Mouse (Mus musculus): ENCODE measurements around the gene Mapk7. TPM values are rescaled to one million over a fixed set of nuclear protein-coding genes. Genes with fewer than 3 reads are reported as not detected.

Mapk7 gene
- polyA plus RNA-seq, 1 experiment from 2014 or later, result 7.4 TPM

GRCm38 (mm10) chr11:61481239-61482090, 12.7 kb downstream of the Mapk7 start:
- no peak overlapping the region for H3K4me2 ChIP-seq
- no peaks in the 10 kb centered on the region; the same call in 1 of the 2 replicates for H3K27me3 ChIP-seq
- WGBS (ENCODE audit: insufficient replicate concordance), result 47% methylated on average over 9 of the region's 9 CpGs
- H3K9me3 ChIP-seq (replicated peaks), result no peaks in the 10 kb centered on the region
- H3K4me3 ChIP-seq (replicated peaks), result no peak overlapping the region
- H3K27ac ChIP-seq (replicated peaks), result no peak overlapping the region
- no peaks in the 10 kb centered on the region for H3K4me1 ChIP-seq (replicated peaks)
- no peak for ATAC-seq (ENCODE audit: insufficient read depth)
- no peaks in the 10 kb centered on the region for H3K36me3 ChIP-seq (replicated peaks)
- no peak overlapping the region for H3K9ac ChIP-seq

GRCm38 (mm10) chr11:61478788-61479187, 15.4 kb downstream of the Mapk7 start:
- Histone ChIP-seq H3K4me3 (replicated peaks) (no peak overlapping the region), H3K4me2 (no peak overlapping the region)
- WGBS (ENCODE audit: insufficient replicate concordance), result 48% methylated on average over 4 of the region's 4 CpGs

GRCm38 (mm10) chr11:61477566-61478508, 16.4 kb downstream of the Mapk7 start:
- ATAC-seq (ENCODE audit: insufficient read depth), result no peak
- Histone ChIP-seq H3K4me3 (replicated peaks) (no peak overlapping the region), H3K27me3 (no peaks in the 10 kb centered on the region; the same call in 1 of the 2 replicates), H3K36me3 (replicated peaks) (no peaks in the 10 kb centered on the region), H3K4me1 (replicated peaks) (no peaks in the 10 kb centered on the region), H3K9me3 (replicated peaks) (no peaks in the 10 kb centered on the region), H3K4me2 (no peak overlapping the region), H3K27ac (replicated peaks) (no peak overlapping the region), H3K9ac (no peak overlapping the region)
- 65% methylated on average over 17 of the region's 17 CpGs for WGBS (ENCODE audit: insufficient replicate concordance)

More at GRCm38 (mm10) chr11:61478788-61479187, 15.4 kb downstream of the Mapk7 start:
- no peak for ATAC-seq (ENCODE audit: insufficient read depth)
- Histone ChIP-seq H3K36me3 (replicated peaks) (no peaks in the 10 kb centered on the region), H3K27ac (replicated peaks) (no peak overlapping the region), H3K9me3 (replicated peaks) (no peaks in the 10 kb centered on the region), H3K9ac (no peak overlapping the region), H3K27me3 (no peaks in the 10 kb centered on the region; the same call in 1 of the 2 replicates), H3K4me1 (replicated peaks) (no peaks in the 10 kb centered on the region)

DNA sequence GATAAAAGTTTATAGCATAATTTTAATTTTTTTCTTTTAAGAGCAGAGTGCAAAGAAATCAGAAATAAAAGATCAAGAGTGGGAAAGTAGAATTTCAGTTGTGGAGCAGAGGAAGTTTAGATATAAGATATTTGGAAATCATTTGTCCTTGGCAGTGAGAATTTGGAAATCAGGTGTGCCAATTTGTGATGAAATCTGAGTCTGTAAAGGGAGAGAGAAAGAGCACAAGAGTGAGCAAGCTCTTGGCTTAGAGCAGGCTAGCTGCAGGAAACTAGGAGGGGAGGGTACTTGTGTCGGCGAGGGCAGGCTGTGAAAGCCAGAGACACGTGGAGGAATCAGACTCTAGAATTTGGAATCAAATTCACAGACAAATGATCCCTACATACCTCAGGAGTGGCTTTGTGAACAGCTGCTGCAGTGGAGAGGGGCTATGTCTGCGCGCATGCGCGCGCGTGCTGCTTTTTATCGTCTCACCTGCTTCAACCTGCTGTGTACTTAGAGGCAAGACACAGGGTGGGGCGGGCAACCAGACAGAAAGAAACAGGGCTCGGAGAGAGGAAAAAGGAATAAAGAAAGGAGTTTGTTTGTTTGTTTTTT, 17.3 kb downstream of the Mapk7 start:
- no peak overlapping the region for H3K4me2 ChIP-seq
- no peaks in the 10 kb centered on the region for H3K36me3 ChIP-seq (replicated peaks)
- WGBS (ENCODE audit: insufficient replicate concordance), result 56% methylated on average over 12 of the region's 12 CpGs
- no peak for ATAC-seq (ENCODE audit: insufficient read depth)
- no peak overlapping the region for H3K4me3 ChIP-seq (replicated peaks)
- no peaks in the 10 kb centered on the region for H3K9me3 ChIP-seq (replicated peaks)
- no peak overlapping the region for H3K27ac ChIP-seq (replicated peaks)
- no peaks in the 10 kb centered on the region for H3K4me1 ChIP-seq (replicated peaks)
- no peak overlapping the region for H3K9ac ChIP-seq
- H3K27me3 ChIP-seq, result no peaks in the 10 kb centered on the region; the same call in 1 of the 2 replicates

DNA sequence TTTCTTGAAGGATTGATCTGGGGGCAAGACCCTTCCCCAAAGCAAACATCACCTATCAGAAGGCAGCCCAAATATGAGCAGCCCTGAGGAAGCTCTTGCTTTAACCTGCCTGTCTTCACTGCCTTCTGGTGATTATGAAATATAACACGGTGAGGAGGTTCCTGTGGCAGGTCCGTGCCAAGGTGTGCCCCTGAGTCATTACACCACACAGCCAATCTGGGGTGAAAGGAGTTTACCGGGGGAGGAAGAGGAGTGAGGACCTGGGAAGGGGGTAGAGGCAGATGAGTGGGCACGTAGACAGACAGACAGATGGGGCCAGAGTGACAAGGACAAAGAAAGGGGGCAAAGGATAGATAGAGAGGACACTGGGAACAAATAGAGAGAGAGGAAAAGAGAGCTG, 20.6 kb downstream of the Mapk7 start:
- WGBS (ENCODE audit: insufficient replicate concordance), result 50% methylated on average over 4 of the region's 4 CpGs
- ATAC-seq (ENCODE audit: insufficient read depth), result no peak
- H3K9me3 ChIP-seq (replicated peaks), result no peaks in the 10 kb centered on the region

GRCm38 (mm10) chr11:61470880-61471279, 23.3 kb downstream of the Mapk7 start:
- Histone ChIP-seq H3K4me3 (replicated peaks) (no peak overlapping the region), H3K27me3 (no peaks in the 10 kb centered on the region), H3K4me2 (no peak overlapping the region), H3K9me3 (replicated peaks) (no peaks in the 10 kb centered on the region), H3K27ac (replicated peaks) (no peak overlapping the region), H3K4me1 (replicated peaks) (peaks cover 7% of the 10 kb centered on the region; the same call in 1 of the 2 replicates), H3K36me3 (replicated peaks) (no peaks in the 10 kb centered on the region), H3K9ac (no peak overlapping the region)
- ATAC-seq (ENCODE audit: insufficient read depth), result no peak

More for the DNA sequence above, 20.6 kb downstream of the Mapk7 start:
- Histone ChIP-seq H3K4me3 (replicated peaks) (no peak overlapping the region), H3K4me2 (no peak overlapping the region), H3K4me1 (replicated peaks) (peaks cover 6% of the 10 kb centered on the region; the same call in 1 of the 2 replicates), H3K27ac (replicated peaks) (no peak overlapping the region), H3K9ac (no peak overlapping the region), H3K36me3 (replicated peaks) (no peaks in the 10 kb centered on the region), H3K27me3 (no peaks in the 10 kb centered on the region)

GRCm38 (mm10) chr11:61469317-61469917, 24.8 kb downstream of the Mapk7 start:
- peaks cover 7% of the 10 kb centered on the region; the same call in 1 of the 2 replicates for H3K4me1 ChIP-seq (replicated peaks)
- H3K4me2 ChIP-seq, result no peak overlapping the region
- H3K9ac ChIP-seq, result no peak overlapping the region
- whole genome bisulfite sequencing (ENCODE audit: insufficient replicate concordance), result 20% methylated on average over 7 of the region's 7 CpGs
- no peak overlapping the region for H3K4me3 ChIP-seq (replicated peaks)
- H3K9me3 ChIP-seq (replicated peaks), result no peaks in the 10 kb centered on the region
- H3K27me3 ChIP-seq, result no peaks in the 10 kb centered on the region
- ATAC-seq (ENCODE audit: insufficient read depth), result no peak
- no peaks in the 10 kb centered on the region for H3K36me3 ChIP-seq (replicated peaks)
- no peak overlapping the region for H3K27ac ChIP-seq (replicated peaks)

- Histone ChIP-seq H3K4me1 (replicated peaks) (peaks cover 7% of the 10 kb centered on the region; the same call in 1 of the 2 replicates), H3K9ac (no peak overlapping the region), H3K27ac (replicated peaks) (no peak overlapping the region), H3K27me3 (no peaks in the 10 kb centered on the region), H3K4me2 (no peak overlapping the region), H3K9me3 (replicated peaks) (no peaks in the 10 kb centered on the region), H3K36me3 (replicated peaks) (no peaks in the 10 kb centered on the region), H3K4me3 (replicated peaks) (no peak overlapping the region)
- ATAC-seq (ENCODE audit: insufficient read depth), result no peak
- 56% methylated on average over 4 of the region's 4 CpGs for WGBS (ENCODE audit: insufficient replicate concordance)
Measured at GRCm38 (mm10) chr11:61468534-61468933, 25.7 kb downstream of the Mapk7 start.

DNA sequence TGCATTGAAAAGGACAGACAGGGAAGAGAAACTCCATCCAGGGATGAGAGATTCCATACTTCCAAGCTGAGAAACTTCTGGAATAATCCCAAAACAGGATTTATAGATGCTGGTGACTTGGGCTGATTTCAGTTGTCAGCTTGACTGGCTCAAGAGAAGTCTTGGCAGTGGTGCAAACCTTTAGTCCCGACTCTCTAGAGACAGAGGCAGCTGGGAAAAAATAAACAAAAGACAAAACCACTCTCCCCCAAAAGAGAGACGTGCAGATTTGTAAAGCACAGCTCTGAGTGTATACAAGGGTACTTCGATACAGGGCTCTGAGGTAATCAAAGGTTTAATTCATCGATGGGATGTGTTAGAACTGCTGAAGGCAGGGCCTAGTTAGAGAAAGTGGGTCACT, 28.8 kb downstream of the Mapk7 start:
- Histone ChIP-seq H3K9me3 (replicated peaks) (no peaks in the 10 kb centered on the region), H3K27me3 (no peaks in the 10 kb centered on the region), H3K4me3 (replicated peaks) (no peak overlapping the region), H3K27ac (replicated peaks) (no peak overlapping the region), H3K4me1 (replicated peaks) (peaks cover 7% of the 10 kb centered on the region; the same call in 1 of the 2 replicates), H3K36me3 (replicated peaks) (no peaks in the 10 kb centered on the region), H3K4me2 (no peak overlapping the region), H3K9ac (no peak overlapping the region)
- no peak for ATAC-seq (ENCODE audit: insufficient read depth)
- WGBS (ENCODE audit: insufficient replicate concordance), result 45% methylated on average over 4 of the region's 4 CpGs

GRCm38 (mm10) chr11:61464071-61464470, 30.1 kb downstream of the Mapk7 start:
- Histone ChIP-seq H3K36me3 (replicated peaks) (no peaks in the 10 kb centered on the region), H3K9ac (no peak overlapping the region), H3K4me2 (no peak overlapping the region), H3K4me3 (replicated peaks) (no peak overlapping the region), H3K4me1 (replicated peaks) (0 out of 2 replicates have a peak, but pooled peaks cover 4% of the 10 kb centered on the region), H3K9me3 (replicated peaks) (no peaks in the 10 kb centered on the region), H3K27me3 (no peaks in the 10 kb centered on the region), H3K27ac (replicated peaks) (no peak overlapping the region)
- 49% methylated on average over 2 of the region's 2 CpGs for WGBS (ENCODE audit: insufficient replicate concordance)
- no peak for ATAC-seq (ENCODE audit: insufficient read depth)
